Mouse (Mus musculus): ENCODE measurements around the gene Gm49395.

DNA sequence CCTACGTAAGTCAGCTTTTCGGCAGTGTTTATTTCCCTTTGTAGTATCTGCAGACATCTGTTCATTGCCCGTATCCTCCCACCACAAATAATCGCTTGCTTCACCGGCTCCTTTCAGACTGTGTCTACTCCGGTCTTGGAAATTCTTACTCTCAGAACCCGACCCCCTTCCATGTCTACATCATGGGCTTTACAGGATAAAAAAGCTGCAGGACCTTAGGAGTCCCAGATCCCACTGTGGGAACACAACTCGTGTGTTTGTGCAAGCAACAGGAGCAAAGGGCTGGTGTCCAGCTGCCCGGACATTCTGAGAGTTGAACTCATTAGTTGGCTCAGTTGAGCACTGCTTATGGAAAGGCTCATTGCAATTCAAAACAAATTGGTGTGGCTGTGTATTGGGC lies 46.9 kb downstream of the Gm49395 start:
- TF ChIP-seq POLR2A (IDR thresholded peaks at IDR 0.05; ENCODE audit: borderline replicate concordance, control insufficient read depth, low read depth, low read length) (no peak), CTCF (IDR thresholded peaks at IDR 0.05; ENCODE audit: control insufficient read depth, insufficient read depth, low read length) (no peak)
